Mouse (Mus musculus): ENCODE results near the gene P2ry2. TPM values are rescaled to one million over a fixed set of nuclear protein-coding genes. Genes with fewer than 3 reads are reported as not detected.

The P2ry2 gene
- polyA plus RNA-seq, 1 experiment from 2014 or later = 4.3 TPM

- WGBS = under 1% methylated on average over 53 of the region's 53 CpGs
- H3K4me2 ChIP-seq (ENCODE audit: low read depth, low read length) = peak overlapping the region; percentile 79
- no peaks in the 10 kb centered on the region for H3K36me3 ChIP-seq (ENCODE audit: control insufficient read depth, insufficient read depth)
- H3K27me3 ChIP-seq (ENCODE audit: control insufficient read depth, insufficient read depth, low read length) = peaks cover 16% of the 10 kb centered on the region
- peak; percentile 92 for ATAC-seq (replicated peaks; ENCODE audit: extremely low read depth, insufficient read depth, low FRiP score)
- H3K27ac ChIP-seq (ENCODE audit: low read length) = no peak overlapping the region
- H3K9me3 ChIP-seq (replicated peaks; ENCODE audit: control insufficient read depth, low read length) = no peaks in the 10 kb centered on the region
- H3K9ac ChIP-seq (ENCODE audit: low read length) = peak overlapping the region; percentile 69
- H3K4me3 ChIP-seq (ENCODE audit: low read length) = peak overlapping the region; percentile 67
- peaks cover 4% of the 10 kb centered on the region for H3K4me1 ChIP-seq (ENCODE audit: control insufficient read depth, insufficient read depth, low read length)
Measured at GRCm38 (mm10) chr7:101011681-101012367, 842 bp downstream of the P2ry2 start.

GRCm38 (mm10) chr7:101010741-101011140, 1.9 kb downstream of the P2ry2 start:
- Histone ChIP-seq H3K27me3 (ENCODE audit: control insufficient read depth, insufficient read depth, low read length) (peaks cover 16% of the 10 kb centered on the region), H3K4me2 (ENCODE audit: low read depth, low read length) (peak overlapping the region; percentile 79), H3K27ac (ENCODE audit: low read length) (no peak overlapping the region), H3K36me3 (ENCODE audit: control insufficient read depth, insufficient read depth) (no peaks in the 10 kb centered on the region), H3K4me3 (ENCODE audit: low read length) (peak overlapping the region; percentile 67), H3K4me1 (ENCODE audit: control insufficient read depth, insufficient read depth, low read length) (peaks cover 4% of the 10 kb centered on the region), H3K9me3 (replicated peaks; ENCODE audit: control insufficient read depth, low read length) (no peaks in the 10 kb centered on the region), H3K9ac (ENCODE audit: low read length) (peak overlapping the region; percentile 69)
- 73% methylated on average over 3 of the region's 3 CpGs for WGBS
- no peak for ATAC-seq (replicated peaks; ENCODE audit: extremely low read depth, insufficient read depth, low FRiP score)

DNA sequence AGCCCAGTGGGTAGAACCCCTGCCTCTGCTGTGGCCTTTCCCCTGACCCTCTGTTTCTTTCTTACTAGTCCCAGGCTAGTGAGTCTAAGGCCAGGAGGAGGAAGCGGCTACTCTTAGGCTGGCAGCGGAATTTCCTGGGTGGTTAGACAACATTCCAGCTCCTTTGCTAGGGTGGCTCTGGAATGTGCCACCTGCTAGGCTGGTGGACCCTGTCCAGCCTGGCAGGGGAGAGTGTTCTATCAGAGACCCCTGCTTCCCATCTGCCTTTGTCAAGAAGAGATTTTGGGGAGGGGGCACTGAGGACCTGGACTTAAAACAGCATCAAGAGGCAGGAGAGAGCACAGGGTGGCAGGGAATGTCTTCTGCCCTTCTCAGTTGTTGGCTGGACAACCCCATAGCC, 6.5 kb downstream of the P2ry2 start:
- Histone ChIP-seq H3K4me2 (ENCODE audit: low read depth, low read length) (no peak overlapping the region), H3K36me3 (ENCODE audit: control insufficient read depth, insufficient read depth) (no peaks in the 10 kb centered on the region), H3K9me3 (replicated peaks; ENCODE audit: control insufficient read depth, low read length) (no peaks in the 10 kb centered on the region), H3K9ac (ENCODE audit: low read length) (no peak overlapping the region), H3K4me1 (ENCODE audit: control insufficient read depth, insufficient read depth, low read length) (peaks cover 6% of the 10 kb centered on the region), H3K27me3 (ENCODE audit: control insufficient read depth, insufficient read depth, low read length) (peaks cover 6% of the 10 kb centered on the region), H3K4me3 (ENCODE audit: low read length) (no peak overlapping the region), H3K27ac (ENCODE audit: low read length) (no peak overlapping the region)
- no peak for ATAC-seq (replicated peaks; ENCODE audit: extremely low read depth, insufficient read depth, low FRiP score)
- 74% methylated on average over 2 of the region's 2 CpGs for WGBS

DNA sequence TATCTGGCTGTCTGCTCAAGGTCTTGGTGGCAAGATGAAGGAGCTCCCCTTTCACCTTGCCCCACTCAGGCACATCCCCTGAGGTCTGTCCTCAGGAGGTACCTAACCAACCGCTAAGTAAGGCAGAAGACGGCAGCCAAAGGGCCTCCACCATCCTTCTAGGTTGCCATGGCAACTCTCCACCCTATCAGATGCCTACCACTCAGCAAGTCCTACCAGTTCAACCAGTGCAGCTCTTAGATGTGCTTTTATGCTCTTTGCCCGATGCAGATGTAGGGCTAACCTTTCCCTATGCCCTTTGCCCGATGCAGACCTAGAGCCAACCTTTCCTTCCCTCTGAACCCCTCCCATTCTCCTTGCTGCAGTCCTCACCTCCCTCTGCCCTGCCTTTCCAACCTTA, 7.5 kb downstream of the P2ry2 start:
- ATAC-seq (replicated peaks; ENCODE audit: extremely low read depth, insufficient read depth, low FRiP score) = no peak
- H3K27ac ChIP-seq (ENCODE audit: low read length) = no peak overlapping the region
- H3K4me2 ChIP-seq (ENCODE audit: low read depth, low read length) = no peak overlapping the region
- WGBS = 70% methylated on average over 4 of the region's 4 CpGs
- no peaks in the 10 kb centered on the region for H3K36me3 ChIP-seq (ENCODE audit: control insufficient read depth, insufficient read depth)
- H3K27me3 ChIP-seq (ENCODE audit: control insufficient read depth, insufficient read depth, low read length) = 0 out of 2 replicates have a peak, but pooled peaks cover 3% of the 10 kb centered on the region
- peaks cover 6% of the 10 kb centered on the region for H3K4me1 ChIP-seq (ENCODE audit: control insufficient read depth, insufficient read depth, low read length)
- H3K9ac ChIP-seq (ENCODE audit: low read length) = no peak overlapping the region
- H3K9me3 ChIP-seq (replicated peaks; ENCODE audit: control insufficient read depth, low read length) = no peaks in the 10 kb centered on the region
- H3K4me3 ChIP-seq (ENCODE audit: low read length) = no peak overlapping the region

GRCm38 (mm10) chr7:101003442-101004326, 9.0 kb downstream of the P2ry2 start:
- Histone ChIP-seq H3K27ac (ENCODE audit: low read length) (no peak overlapping the region), H3K4me1 (ENCODE audit: control insufficient read depth, insufficient read depth, low read length) (peaks cover 6% of the 10 kb centered on the region), H3K9me3 (replicated peaks; ENCODE audit: control insufficient read depth, low read length) (no peaks in the 10 kb centered on the region), H3K36me3 (ENCODE audit: control insufficient read depth, insufficient read depth) (0 out of 2 replicates have a peak, but pooled peaks cover 1% of the 10 kb centered on the region), H3K4me2 (ENCODE audit: low read depth, low read length) (no peak overlapping the region), H3K4me3 (ENCODE audit: low read length) (no peak overlapping the region), H3K9ac (ENCODE audit: low read length) (no peak overlapping the region), H3K27me3 (ENCODE audit: control insufficient read depth, insufficient read depth, low read length) (no peaks in the 10 kb centered on the region)
- 71% methylated on average over 11 of the region's 11 CpGs for WGBS
- ATAC-seq (replicated peaks; ENCODE audit: extremely low read depth, insufficient read depth, low FRiP score) = no peak

DNA sequence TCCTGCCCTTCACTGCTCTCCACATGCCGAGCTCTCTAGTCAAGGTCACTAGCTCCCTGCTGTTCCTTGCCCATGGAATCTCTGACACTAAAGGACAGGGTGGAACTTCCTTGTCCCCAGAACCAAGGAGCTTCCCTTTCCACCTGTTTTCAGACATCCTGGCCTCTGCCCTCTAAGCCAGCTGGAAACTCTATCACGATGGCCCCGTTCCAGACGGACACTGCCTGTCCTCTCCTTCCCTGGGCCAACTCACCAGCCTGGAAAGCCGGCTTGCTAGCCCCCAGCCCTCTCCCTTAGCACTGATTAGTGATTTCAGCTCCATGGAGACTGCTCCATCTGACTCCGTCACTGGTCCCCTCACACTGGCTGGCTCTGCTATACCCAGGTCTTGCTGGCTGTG, 10.4 kb downstream of the P2ry2 start:
- Histone ChIP-seq H3K27ac (ENCODE audit: low read length) (0 out of 2 replicates have a peak overlapping the region, but pooled peaks have one; percentile 8), H3K9me3 (replicated peaks; ENCODE audit: control insufficient read depth, low read length) (no peaks in the 10 kb centered on the region), H3K4me1 (ENCODE audit: control insufficient read depth, insufficient read depth, low read length) (peaks cover 6% of the 10 kb centered on the region), H3K4me2 (ENCODE audit: low read depth, low read length) (no peak overlapping the region), H3K4me3 (ENCODE audit: low read length) (no peak overlapping the region), H3K9ac (ENCODE audit: low read length) (no peak overlapping the region), H3K27me3 (ENCODE audit: control insufficient read depth, insufficient read depth, low read length) (no peaks in the 10 kb centered on the region), H3K36me3 (ENCODE audit: control insufficient read depth, insufficient read depth) (0 out of 2 replicates have a peak, but pooled peaks cover 5% of the 10 kb centered on the region)
- 56% methylated on average over 6 of the region's 6 CpGs for WGBS
- ATAC-seq (replicated peaks; ENCODE audit: extremely low read depth, insufficient read depth, low FRiP score) = 0 out of 2 replicates have a peak, but pooled peaks have one; percentile 18

DNA sequence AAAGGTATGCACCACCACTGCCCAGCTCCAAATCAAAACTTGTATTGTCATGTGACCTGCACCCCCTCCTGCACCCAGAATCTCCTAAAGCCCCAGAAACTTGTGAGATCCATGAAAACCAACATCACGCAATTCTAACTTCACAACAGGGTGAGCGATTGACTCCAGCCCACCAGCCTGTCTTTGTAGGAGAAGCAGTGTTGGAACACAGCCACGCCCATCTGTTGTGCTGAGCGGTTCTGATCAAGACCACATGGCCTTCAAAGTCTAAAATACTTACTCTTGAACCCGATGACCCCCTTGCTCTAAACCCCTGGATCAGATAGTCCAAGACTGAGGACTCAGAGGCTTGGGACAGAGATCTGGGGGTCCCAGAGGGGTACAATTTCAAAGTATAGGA, 13.0 kb downstream of the P2ry2 start:
- H3K4me2 ChIP-seq (ENCODE audit: low read depth, low read length) = no peak overlapping the region
- H3K27me3 ChIP-seq (ENCODE audit: control insufficient read depth, insufficient read depth, low read length) = no peaks in the 10 kb centered on the region
- no peak overlapping the region for H3K27ac ChIP-seq (ENCODE audit: low read length)
- WGBS = 78% methylated on average over 5 of the region's 5 CpGs
- ATAC-seq (replicated peaks; ENCODE audit: extremely low read depth, insufficient read depth, low FRiP score) = no peak
- H3K36me3 ChIP-seq (ENCODE audit: control insufficient read depth, insufficient read depth) = 0 out of 2 replicates have a peak, but pooled peaks cover 5% of the 10 kb centered on the region
- H3K4me3 ChIP-seq (ENCODE audit: low read length) = no peak overlapping the region
- H3K9ac ChIP-seq (ENCODE audit: low read length) = no peak overlapping the region
- H3K4me1 ChIP-seq (ENCODE audit: control insufficient read depth, insufficient read depth, low read length) = peaks cover 6% of the 10 kb centered on the region
- no peaks in the 10 kb centered on the region for H3K9me3 ChIP-seq (replicated peaks; ENCODE audit: control insufficient read depth, low read length)

DNA sequence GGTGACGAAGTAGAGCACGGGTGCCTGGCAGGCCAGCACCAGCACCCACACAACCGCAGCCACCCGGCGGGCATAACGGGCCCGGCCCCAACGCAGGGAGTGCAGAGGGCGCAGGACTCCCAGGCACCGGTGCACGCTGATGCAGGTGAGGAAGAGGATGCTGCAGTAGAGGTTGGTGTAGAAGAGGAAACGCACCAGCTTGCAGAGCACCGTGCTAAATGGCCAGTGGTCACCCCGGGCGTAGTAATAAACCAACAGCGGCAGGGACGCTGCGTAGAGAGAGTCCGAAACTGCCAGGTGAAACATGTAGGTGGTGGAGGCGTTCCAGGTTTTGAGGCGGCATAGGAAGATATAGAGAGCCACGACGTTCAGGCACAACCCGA, 14.1 kb downstream of the P2ry2 start:
- Histone ChIP-seq H3K27me3 (ENCODE audit: control insufficient read depth, insufficient read depth, low read length) (no peaks in the 10 kb centered on the region), H3K9me3 (replicated peaks; ENCODE audit: control insufficient read depth, low read length) (no peaks in the 10 kb centered on the region), H3K36me3 (ENCODE audit: control insufficient read depth, insufficient read depth) (0 out of 2 replicates have a peak, but pooled peaks cover 5% of the 10 kb centered on the region), H3K4me3 (ENCODE audit: low read length) (no peak overlapping the region), H3K4me2 (ENCODE audit: low read depth, low read length) (no peak overlapping the region), H3K27ac (ENCODE audit: low read length) (no peak overlapping the region), H3K9ac (ENCODE audit: low read length) (no peak overlapping the region), H3K4me1 (ENCODE audit: control insufficient read depth, insufficient read depth, low read length) (peaks cover 6% of the 10 kb centered on the region)
- WGBS = 79% methylated on average over 24 of the region's 24 CpGs
- ATAC-seq (replicated peaks; ENCODE audit: extremely low read depth, insufficient read depth, low FRiP score) = no peak

All from heart, embryonic 16.5 days (tissue).